18 mouse cellular contexts compared by ENCODE assay signal in genomic region chr8:77842392-77843139, GRCm38 (mm10).
DNase-seq lines count a peak whose midpoint lies in the region; ATAC-seq and TF ChIP-seq lines count a peak whose summit lies in the region.
"Had no signal": no experiment of that assay in that cellular context is flagged by ENCODE, and none has a peak within 500 bp of the region (broad histone marks: within the 10 kb centered on the region; RNA-seq: fewer than 3 reads in every experiment).

No protein-coding gene starts in this region.

- H3K9ac ChIP-seq in kidney, postnatal 0 days (ENCODE audit: low read depth, low read length) = no peak overlapping the region
- H3K9ac ChIP-seq: embryonic facial prominence, embryonic 15.5 days; forebrain, embryonic 13.5 days; limb, embryonic 15.5 days had no signal

- no peak for TF ChIP-seq CTCF in kidney, postnatal 0 days (IDR thresholded peaks at IDR 0.05; ENCODE audit: low read depth)
- no peak for TF ChIP-seq CTCF in embryonic fibroblast, embryonic 13.5 days (IDR thresholded peaks at IDR 0.05; ENCODE audit: borderline replicate concordance, insufficient read depth, low read length)

- WGBS in kidney, postnatal 0 days = 14% methylated on average over 7 of the region's 7 CpGs

- no peak overlapping the region for H3K27ac ChIP-seq in kidney, postnatal 0 days
- H3K27ac ChIP-seq in embryonic fibroblast, embryonic 13.5 days (ENCODE audit: insufficient read depth, low read length) = peak overlapping the region; percentile 57
- H3K27ac ChIP-seq: embryonic facial prominence, embryonic 15.5 days; forebrain, embryonic 13.5 days; left cerebral cortex, adult 2 months; limb, embryonic 15.5 days had no signal

- no peaks in the 10 kb centered on the region for H3K9me3 ChIP-seq in kidney, postnatal 0 days (replicated peaks; ENCODE audit: low read length)
- H3K9me3 ChIP-seq: embryonic facial prominence, embryonic 15.5 days; forebrain, embryonic 13.5 days; limb, embryonic 15.5 days had no signal

- TF ChIP-seq POLR2A in embryonic fibroblast, embryonic 13.5 days (IDR thresholded peaks at IDR 0.05; ENCODE audit: low read depth, low read length) = no peak

- H3K4me2 ChIP-seq in kidney, postnatal 0 days (ENCODE audit: low read length) = no peak overlapping the region
- H3K4me2 ChIP-seq: embryonic facial prominence, embryonic 15.5 days; forebrain, embryonic 13.5 days; limb, embryonic 15.5 days; midbrain, embryonic 11.5 days had no signal

- DNase-seq in kidney, postnatal 0 days (ENCODE audit: low spot score) = peak; percentile 83
- DNase-seq in kidney, postnatal 14 days = no peak
- peak; percentile 73 for DNase-seq in 3T3-L1 (ENCODE audit: low read depth, low spot score)
- peak; percentile 69 for DNase-seq in embryo, embryonic 10 days (ENCODE audit: low spot score)
- DNase-seq in right cerebral cortex, postnatal 10 days (ENCODE audit: low spot score in 2 of 2) = no peak
- DNase-seq: adrenal gland, postnatal 10 days; cerebellum, adult 8-10 months; lung, adult 18-20 months; right cerebral cortex, postnatal 14 days; thymus, postnatal 4 days had no signal

- H3K4me1 ChIP-seq in kidney, postnatal 0 days (replicated peaks; ENCODE audit: insufficient read depth, low read length) = no peaks in the 10 kb centered on the region
- peaks cover 6% of the 10 kb centered on the region for H3K4me1 ChIP-seq in embryonic fibroblast, embryonic 13.5 days (ENCODE audit: control insufficient read depth, insufficient read depth, low read length)
- H3K4me1 ChIP-seq: embryonic facial prominence, embryonic 15.5 days; forebrain, embryonic 13.5 days had no signal

- no peaks in the 10 kb centered on the region for H3K36me3 ChIP-seq in kidney, postnatal 0 days (ENCODE audit: insufficient read depth, low read length)
- H3K36me3 ChIP-seq: embryonic facial prominence, embryonic 15.5 days; limb, embryonic 15.5 days had no signal

- H3K4me3 ChIP-seq in kidney, postnatal 0 days (replicated peaks; ENCODE audit: low read depth, low read length) = no peak overlapping the region
- H3K4me3 ChIP-seq in embryonic fibroblast, embryonic 13.5 days (ENCODE audit: insufficient read depth, low read length) = no peak overlapping the region
- H3K4me3 ChIP-seq: embryonic facial prominence, embryonic 15.5 days; forebrain, embryonic 13.5 days; left cerebral cortex, adult 2 months; limb, embryonic 15.5 days had no signal

- H3K27me3 ChIP-seq in kidney, postnatal 0 days (ENCODE audit: insufficient read depth, low read length) = no peaks in the 10 kb centered on the region
- H3K27me3 ChIP-seq: embryonic facial prominence, embryonic 15.5 days; forebrain, embryonic 13.5 days; limb, embryonic 15.5 days had no signal

- no peak for ATAC-seq in kidney, postnatal 0 days (replicated peaks; ENCODE audit: low FRiP score, low read depth)
- ATAC-seq in CD4-positive, CD25-positive, alpha-beta regulatory T cell, adult 4 months = no peak
- ATAC-seq: forebrain, embryonic 13.5 days; intestine, postnatal 0 days had no signal

Comparison
In these comparisons a context has a peak if more than half of its experiments do, and no peak if none do; other contexts are left out.
1. DNase-seq: peak in kidney, postnatal 0 days (single experiment), 3T3-L1 (single experiment) and embryo, embryonic 10 days (single experiment); none in kidney, postnatal 14 days (single experiment) and right cerebral cortex, postnatal 10 days (0 of 2).